Mouse (Mus musculus) central nervous system, embryonic 11.5 days (tissue): ENCODE results near the gene Lsm5. TPM values are rescaled to one million over a fixed set of nuclear protein-coding genes. Genes with fewer than 3 reads are reported as not detected.

Experiments
- polyA plus RNA-seq: library from polyadenylated mRNA; depleted of rRNA; stranded (reverse); fragments of >200 nt; gene quantifications from 2 replicates; pipeline ENCODE4 v1.2.3, GENCODE M21; 2012; rRNA removed

The Lsm5 gene
- 76.8 and 181 TPM in 2 replicates for polyA plus RNA-seq

DNA sequence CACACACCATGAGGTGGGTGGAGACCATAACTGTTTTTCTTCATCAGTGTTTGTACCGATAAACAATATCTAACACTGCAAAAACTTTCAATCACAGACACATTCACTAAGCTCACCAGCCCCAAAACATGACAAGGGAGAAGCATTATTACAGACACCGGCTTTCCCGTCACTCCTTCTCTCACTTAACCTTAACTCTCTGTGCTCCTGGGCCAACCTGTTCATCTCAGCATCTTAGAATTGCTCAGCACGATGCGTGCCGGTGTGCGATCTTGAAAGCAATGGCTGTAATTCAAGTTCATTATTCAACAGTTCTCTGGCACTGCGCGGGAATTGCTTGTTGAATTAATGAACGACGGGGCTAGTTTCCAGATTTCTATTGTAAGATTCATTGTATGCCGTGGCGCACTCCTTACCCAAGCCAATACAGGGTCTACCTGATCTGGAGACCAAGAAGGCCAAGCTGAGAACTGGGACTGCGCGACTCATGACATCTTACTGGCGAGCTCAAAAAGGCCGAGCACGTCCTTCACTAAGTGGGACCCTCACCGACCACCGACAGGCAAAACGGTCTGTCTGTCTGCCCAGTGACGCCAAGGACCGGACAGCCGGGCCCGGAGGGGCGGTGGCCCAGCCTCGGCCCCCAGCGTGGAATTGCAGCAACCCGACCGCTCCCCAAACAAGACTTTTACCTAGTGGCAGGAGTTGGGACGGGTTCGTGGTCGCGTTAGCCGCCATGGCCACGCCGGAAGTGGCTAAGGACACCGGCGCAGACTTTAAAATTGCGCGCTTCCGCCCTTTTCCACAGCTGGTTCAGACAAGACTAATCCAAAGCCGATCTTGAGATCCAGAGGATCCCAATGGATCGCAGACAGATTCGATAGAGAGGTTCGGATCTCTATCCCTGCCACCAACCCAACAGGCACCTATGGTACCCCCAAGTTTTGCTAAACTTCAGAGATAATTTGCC lies at the start of gene Lsm5:
Lsm5 (minus strand) TSS at position 780 of the 970 bp plus-strand sequence.

DNA sequence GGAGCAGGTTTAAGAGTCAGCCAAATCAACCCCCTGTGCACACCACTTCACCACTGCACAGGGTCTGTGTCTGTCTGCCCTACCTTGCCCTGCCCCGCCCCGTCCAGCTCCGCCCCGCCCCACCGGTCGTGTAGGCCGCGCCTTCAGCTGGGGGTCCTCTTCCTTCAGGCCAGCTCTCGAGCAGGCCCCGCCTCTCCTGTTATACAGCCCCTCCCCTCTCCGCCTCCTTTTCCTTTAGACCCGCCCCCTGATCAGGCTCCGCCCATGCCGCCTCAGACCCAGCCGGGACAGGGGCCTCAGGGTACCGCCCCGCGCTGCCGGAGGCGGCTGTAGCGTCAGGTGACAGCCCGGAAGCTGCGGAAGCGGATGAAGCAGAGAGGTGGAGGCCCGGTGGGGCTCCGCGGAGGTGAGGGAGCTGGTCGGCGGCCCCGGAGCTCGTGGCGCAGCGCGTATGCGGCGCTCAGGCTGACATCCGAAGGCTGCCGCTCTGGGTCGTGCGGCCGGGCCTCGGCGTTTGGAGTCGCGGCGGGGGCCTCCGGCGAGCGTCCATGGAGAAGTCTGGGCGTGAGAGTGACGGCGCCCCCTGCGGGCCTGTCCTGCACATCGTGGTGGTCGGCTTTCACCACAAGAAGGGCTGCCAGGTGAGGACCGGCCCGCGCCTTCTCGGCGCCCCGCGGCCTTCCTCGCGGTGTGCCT lies 10.2 kb upstream of the Lsm5 start, which contains the start of gene Avl9:
Avl9 (plus strand) TSS at position 326 of the 696 bp plus-strand sequence.

Other genes with a start within 250 kb of the Lsm5 start
- 4.1 and 4.3 TPM in 2 replicates for gene Pde1c, start 135.6 kb downstream of the Lsm5 start, polyA plus RNA-seq
- 14.7 and 18.7 TPM in 2 replicates for gene Avl9, start 10.2 kb upstream of the Lsm5 start, polyA plus RNA-seq
- gene Kbtbd2, start 93.1 kb upstream of the Lsm5 start, polyA plus RNA-seq, result 27.7 and 36.0 TPM in 2 replicates
- gene Fkbp9, start 127.3 kb upstream of the Lsm5 start, polyA plus RNA-seq, result 61.5 and 78.9 TPM in 2 replicates
- 27.7 and 40.0 TPM in 2 replicates for gene Nt5c3, start 219.2 kb upstream of the Lsm5 start, polyA plus RNA-seq
- gene Vmn1r4, start 219.3 kb upstream of the Lsm5 start, polyA plus RNA-seq, result 0.36 and 0.39 TPM in 2 replicates